Mouse (Mus musculus) liver, adult (tissue): ENCODE measurements around the gene Arpp19.

Experiments used
- GATA4 ChIP-seq: IDR thresholded peaks from 2 replicates; pipeline ENCODE4 v1.6.1; 2014; ENCODE audit warnings: mild to moderate bottlenecking, low read length; ENCODE audit not compliant: insufficient replicate concordance

The Arpp19 gene

DNA sequence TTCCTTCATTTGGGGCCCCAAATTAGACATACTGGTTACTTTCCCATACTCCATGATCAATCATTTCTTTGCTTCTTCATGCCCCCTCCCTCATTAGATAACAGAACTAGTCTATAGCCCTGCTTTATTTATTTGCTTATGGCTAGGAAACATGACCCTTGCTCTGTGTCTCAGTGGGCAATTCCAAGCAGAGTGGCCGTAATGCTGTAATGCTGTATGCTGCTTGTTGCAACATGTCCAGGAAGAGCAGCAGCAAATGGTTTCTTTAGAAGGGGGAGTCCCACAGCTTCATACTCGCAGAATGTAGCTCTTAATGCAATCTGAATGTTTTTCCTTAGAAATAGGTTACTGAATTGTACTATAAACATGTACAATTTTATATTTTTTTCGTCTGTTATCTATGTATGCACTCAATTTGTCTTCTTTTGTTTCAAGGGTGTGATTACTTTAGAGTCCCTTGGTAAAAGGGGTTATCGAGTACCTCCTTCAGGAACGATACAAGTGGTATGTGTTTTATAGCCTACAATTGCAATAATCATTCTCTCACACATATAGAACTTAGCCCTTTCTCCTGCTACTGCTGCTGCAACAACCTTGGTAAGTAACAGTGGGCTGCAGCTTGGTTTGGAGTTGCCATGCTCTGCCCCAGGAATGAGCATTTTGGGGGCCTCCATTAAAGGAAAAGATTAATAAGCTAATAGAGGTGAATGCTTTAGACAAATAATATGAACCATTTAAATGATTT, 14.1 kb upstream of the Arpp19 start:
- no peak for TF ChIP-seq GATA4

GRCm38 (mm10) chr9:75024089-75024488, 13.3 kb upstream of the Arpp19 start:
- TF ChIP-seq GATA4 = no peak

GRCm38 (mm10) chr9:75025689-75026088, 11.7 kb upstream of the Arpp19 start:
- no peak for TF ChIP-seq GATA4

DNA sequence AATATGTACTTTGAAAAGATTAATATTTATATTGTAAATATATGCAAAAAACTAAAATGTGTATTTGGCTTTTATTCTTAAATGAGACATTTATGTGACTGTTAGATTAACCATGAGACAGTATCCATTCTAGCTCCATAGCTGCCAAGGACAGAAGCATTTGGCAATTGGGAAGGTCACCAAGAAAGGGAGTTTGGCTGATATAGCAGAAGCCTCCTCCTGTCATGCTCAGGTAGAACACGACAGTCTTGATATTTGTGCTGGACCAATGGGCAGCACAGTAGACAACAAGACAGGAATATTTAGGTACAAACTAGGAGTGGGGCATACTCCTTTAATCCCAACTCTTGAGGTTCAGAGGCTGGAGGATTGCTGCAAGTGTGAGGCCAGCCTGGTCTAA, 5.0 kb upstream of the Arpp19 start:
- no peak for TF ChIP-seq GATA4

GRCm38 (mm10) chr9:75033141-75033540, 4.3 kb upstream of the Arpp19 start:
- TF ChIP-seq GATA4 = no peak

DNA sequence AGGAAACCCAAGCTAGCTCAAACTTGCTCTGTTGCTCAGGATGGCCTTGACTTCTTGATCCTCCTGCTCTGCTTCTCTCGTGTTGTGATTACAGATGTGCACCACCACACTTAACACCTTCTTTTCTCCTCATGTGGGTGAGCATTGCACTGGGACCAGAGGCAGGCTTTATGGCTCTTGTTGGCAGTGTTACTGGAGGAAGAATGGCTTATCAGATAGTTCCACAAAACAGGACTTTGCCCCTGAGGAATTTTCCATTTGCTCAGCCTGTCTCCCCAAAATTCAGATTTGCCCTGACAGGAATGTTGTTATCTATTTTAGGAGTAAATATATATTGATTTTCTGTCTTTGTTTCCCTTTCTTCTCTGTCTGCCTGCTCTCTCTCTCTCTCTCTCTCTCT, 2.7 kb upstream of the Arpp19 start:
- peak; percentile 84 for TF ChIP-seq GATA4

GRCm38 (mm10) chr9:75035944-75036343, 1.5 kb upstream of the Arpp19 start:
- no peak for TF ChIP-seq GATA4

GRCm38 (mm10) chr9:75038357-75038688, 909 bp downstream of the Arpp19 start:
- no peak for TF ChIP-seq GATA4

DNA sequence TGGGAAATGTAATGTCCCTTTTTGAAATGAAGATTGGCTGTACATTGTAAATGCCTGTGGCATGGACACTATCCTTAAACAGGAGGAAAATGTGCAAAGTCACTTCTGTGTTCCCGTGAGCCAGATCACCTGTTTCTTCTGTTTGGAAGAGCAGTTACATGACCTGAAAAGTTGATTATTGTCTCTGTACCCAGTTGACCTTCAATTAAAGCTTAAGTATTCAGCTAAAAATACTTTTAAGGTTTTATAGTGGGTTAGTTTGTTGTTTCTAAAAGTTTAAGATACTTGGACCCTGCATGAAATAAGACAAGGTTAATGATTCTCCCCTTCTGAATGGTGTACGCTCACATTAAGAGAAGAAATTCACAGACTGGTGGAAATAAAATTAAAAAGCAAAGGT, 3.2 kb downstream of the Arpp19 start:
- TF ChIP-seq GATA4 = no peak

DNA sequence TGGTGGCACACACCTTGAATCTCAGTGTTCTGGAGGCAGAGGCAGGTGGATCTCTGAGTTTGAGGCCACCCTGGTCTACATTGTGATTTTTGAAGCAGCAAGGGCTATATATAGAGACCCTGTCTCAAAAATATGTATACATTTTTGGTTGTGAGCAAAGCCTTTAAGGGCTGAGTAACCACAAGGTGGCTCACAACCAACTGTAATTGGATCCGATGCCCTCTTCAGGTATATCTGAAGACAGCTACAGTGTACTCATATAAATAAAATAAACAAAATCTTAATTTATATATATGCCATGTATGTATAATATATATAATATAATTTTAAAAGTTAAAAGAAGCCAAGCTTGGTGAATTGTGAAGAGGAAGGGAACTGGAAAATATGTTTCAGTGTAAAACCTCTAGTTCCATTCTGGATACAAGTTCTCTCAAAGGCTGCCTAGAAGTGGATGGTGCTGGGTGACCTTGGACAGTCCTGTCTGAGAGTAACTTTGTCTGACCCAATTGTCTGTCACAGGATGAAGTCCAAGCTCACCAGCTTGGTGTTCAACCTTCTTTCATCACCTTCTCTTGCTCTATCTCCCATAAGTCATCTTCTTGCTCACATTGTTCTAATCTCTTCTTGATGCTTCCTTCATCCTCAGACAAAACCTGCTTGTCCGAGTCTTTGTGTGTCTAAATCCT, 4.6 kb downstream of the Arpp19 start:
- no peak for TF ChIP-seq GATA4

GRCm38 (mm10) chr9:75043191-75043590, 5.8 kb downstream of the Arpp19 start:
- no peak for TF ChIP-seq GATA4

- TF ChIP-seq GATA4 = no peak
Observed at GRCm38 (mm10) chr9:75047079-75047478, 9.7 kb downstream of the Arpp19 start.

DNA sequence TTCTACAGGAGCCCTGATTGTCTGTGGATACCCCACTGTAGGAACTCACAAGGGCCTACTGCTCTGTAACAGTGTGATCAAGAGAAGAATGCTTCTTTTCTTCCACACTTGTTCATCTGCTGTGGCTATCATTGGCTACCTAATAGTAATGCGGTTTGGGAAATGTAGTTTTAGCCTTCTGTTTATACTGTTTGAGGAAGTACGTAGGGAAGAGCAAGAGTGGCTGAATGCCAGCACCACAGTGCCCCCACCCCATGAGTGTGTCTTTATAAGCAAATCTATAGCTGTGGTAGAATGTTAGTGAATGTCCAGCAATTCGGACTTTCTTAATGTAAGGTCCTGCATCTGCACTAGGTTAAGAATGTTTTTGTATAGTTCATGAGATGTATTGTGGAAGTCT, 11.7 kb downstream of the Arpp19 start:
- TF ChIP-seq GATA4 = no peak

DNA sequence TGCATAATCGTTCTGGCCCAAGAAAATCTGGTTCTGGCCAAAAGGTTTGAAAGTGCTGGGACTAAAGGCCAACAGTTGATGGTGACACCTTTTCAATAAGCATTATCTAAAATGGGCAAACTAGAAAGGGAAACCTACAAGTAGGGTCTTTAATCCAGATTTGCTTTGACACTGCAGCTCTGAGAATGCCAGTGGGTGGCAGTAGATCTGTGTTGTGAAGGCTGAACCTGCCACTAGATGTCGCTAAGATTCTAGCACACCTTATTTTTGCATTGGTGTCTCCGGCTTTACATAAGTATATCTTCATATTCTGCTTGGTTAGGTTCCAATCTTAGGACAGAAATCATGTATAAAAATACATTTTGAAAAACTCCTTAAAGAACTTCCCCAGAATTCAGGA, 12.6 kb downstream of the Arpp19 start:
- TF ChIP-seq GATA4 = no peak

DNA sequence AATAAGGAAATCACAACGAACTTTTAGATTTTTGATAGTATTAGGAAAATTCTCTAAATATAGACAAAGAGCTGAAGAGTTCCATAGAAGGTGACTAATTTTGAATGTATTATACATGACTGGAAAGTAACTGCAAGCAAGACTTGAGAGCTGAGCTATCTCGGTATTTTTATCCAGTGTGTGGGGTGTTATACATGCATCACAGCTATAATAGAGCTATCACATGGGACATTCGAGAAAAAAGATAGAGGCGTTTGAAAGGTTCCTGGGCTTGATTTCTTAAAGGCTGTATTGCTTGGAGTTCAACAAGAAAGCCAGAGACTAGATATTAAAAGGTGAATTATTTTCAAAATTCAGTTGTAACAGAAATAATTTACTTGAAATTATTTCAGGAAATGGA, 14.4 kb downstream of the Arpp19 start:
- TF ChIP-seq GATA4 = no peak

DNA sequence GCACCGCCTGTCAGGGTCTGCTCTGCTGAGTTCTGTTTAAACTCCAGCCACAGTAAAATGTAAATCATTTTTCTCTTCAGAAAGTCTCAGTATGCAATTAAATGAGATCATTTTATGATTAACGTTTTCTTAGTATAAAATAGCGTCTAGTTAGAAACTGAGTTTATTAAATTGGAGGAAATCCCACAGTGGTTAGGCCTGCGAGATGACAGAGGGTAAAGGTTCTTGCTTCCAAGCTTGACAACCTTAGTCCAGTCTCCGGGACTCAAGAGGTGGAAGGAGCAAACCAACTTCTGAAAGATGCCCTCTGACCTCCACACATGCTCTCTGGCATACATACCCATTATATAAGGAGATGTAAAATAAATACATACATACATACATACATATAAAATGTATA, 17.6 kb downstream of the Arpp19 start:
- no peak for TF ChIP-seq GATA4

DNA sequence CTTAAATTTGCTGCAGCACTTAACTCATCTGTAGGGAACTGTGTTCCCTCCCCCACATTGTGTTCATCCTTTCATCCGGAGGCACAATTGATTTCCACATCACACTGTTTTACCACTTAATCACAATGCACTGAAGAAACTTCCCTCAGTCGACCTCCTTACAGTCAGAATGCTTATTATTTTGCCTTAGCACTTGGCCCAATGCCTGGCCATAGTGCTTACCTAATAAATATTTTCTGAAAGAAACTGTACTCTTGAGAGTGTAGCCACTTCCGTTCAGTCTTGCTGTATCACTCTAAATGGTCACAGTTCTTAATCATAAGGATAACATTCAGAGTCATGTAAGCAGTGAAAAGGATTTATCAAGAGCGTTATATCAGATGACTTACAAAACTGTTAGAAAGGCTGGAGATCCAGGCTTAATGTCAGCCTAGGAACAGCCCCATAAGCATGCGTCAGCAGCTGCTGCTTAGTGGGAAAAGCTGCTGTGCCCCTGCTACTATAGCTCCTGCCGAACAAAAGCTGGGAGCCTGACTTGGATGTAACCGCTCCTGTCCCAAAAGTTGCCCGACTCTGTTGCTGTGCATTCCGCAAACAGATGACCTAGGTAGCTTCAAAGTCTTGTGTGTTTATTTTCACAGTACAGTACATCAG, 27.4 kb downstream of the Arpp19 start:
- TF ChIP-seq GATA4 = no peak

- TF ChIP-seq GATA4 = no peak
Observed at GRCm38 (mm10) chr9:75070457-75071028, 33.1 kb downstream of the Arpp19 start, which contains the start of gene Myo5a. Gene Myo5a, plus strand, starts transcription at chr9:75071015.
